Mouse (Mus musculus): ENCODE measurements around the gene Fmnl2. TPM values are rescaled to one million over a fixed set of nuclear protein-coding genes. Genes with fewer than 3 reads are reported as not detected.

Gene Fmnl2
- polyA plus RNA-seq, 1 experiment from 2014 or later = 10.2 TPM

- Histone ChIP-seq H3K27me3 (replicated peaks) (no peaks in the 10 kb centered on the region), H3K4me1 (no peaks in the 10 kb centered on the region), H3K4me3 (no peak overlapping the region), H3K36me3 (replicated peaks) (no peaks in the 10 kb centered on the region), H3K9me3 (no peaks in the 10 kb centered on the region), H3K9ac (no peak overlapping the region), H3K27ac (no peak overlapping the region), H3K4me2 (no peak overlapping the region)
- ATAC-seq (replicated peaks) = no peak
- WGBS = 76% methylated on average over 14 of the region's 14 CpGs
Measured at GRCm38 (mm10) chr2:52844936-52845752, 12.5 kb upstream of the Fmnl2 start.

- Histone ChIP-seq H3K4me3 (no peak overlapping the region), H3K9ac (no peak overlapping the region), H3K9me3 (no peaks in the 10 kb centered on the region), H3K36me3 (replicated peaks) (no peaks in the 10 kb centered on the region), H3K27ac (no peak overlapping the region), H3K4me2 (no peak overlapping the region), H3K27me3 (replicated peaks) (no peaks in the 10 kb centered on the region), H3K4me1 (no peaks in the 10 kb centered on the region)
- ATAC-seq (replicated peaks) = no peak
- WGBS = 52% methylated on average over 3 of the region's 3 CpGs
Measured at GRCm38 (mm10) chr2:52846506-52846905, 11.2 kb upstream of the Fmnl2 start.

GRCm38 (mm10) chr2:52849092-52849491 lies 8.6 kb upstream of the Fmnl2 start:
- no peaks in the 10 kb centered on the region for H3K36me3 ChIP-seq (replicated peaks)
- H3K27me3 ChIP-seq (replicated peaks) = no peaks in the 10 kb centered on the region
- no peak for ATAC-seq (replicated peaks)
- WGBS = 87% methylated on average over 3 of the region's 3 CpGs
- no peaks in the 10 kb centered on the region for H3K9me3 ChIP-seq
- no peak overlapping the region for H3K4me2 ChIP-seq
- H3K4me3 ChIP-seq = no peak overlapping the region
- H3K27ac ChIP-seq = no peak overlapping the region
- H3K9ac ChIP-seq = no peak overlapping the region
- H3K4me1 ChIP-seq = no peaks in the 10 kb centered on the region

GRCm38 (mm10) chr2:52858529-52859465 lies 1.1 kb downstream of the Fmnl2 start:
- under 1% methylated on average over 46 of the region's 46 CpGs for WGBS
- H3K9me3 ChIP-seq = no peaks in the 10 kb centered on the region
- no peaks in the 10 kb centered on the region for H3K27me3 ChIP-seq (replicated peaks)
- ATAC-seq (replicated peaks) = peak; percentile 40
- H3K27ac ChIP-seq = peak overlapping the region; percentile 90
- H3K9ac ChIP-seq = peak overlapping the region; percentile 84
- H3K4me2 ChIP-seq = peak overlapping the region; percentile 88
- H3K4me3 ChIP-seq = peak overlapping the region; percentile 85
- no peaks in the 10 kb centered on the region for H3K36me3 ChIP-seq (replicated peaks)
- peaks cover 37% of the 10 kb centered on the region for H3K4me1 ChIP-seq

GRCm38 (mm10) chr2:52859466-52859840 lies 1.8 kb downstream of the Fmnl2 start:
- peaks cover 37% of the 10 kb centered on the region for H3K4me1 ChIP-seq
- ATAC-seq (replicated peaks) = no peak
- 2% methylated on average over 7 of the region's 7 CpGs for WGBS

GRCm38 (mm10) chr2:52860111-52860775 lies 2.6 kb downstream of the Fmnl2 start:
- WGBS = 17% methylated on average over 8 of the region's 8 CpGs
- no peak for ATAC-seq (replicated peaks)
- no peak overlapping the region for H3K27ac ChIP-seq

More at GRCm38 (mm10) chr2:52859466-52859840, 1.8 kb downstream of the Fmnl2 start:
- Histone ChIP-seq H3K4me2 (peak overlapping the region; percentile 88), H3K27ac (0 out of 2 replicates have a peak overlapping the region, but pooled peaks have one; percentile 90), H3K27me3 (replicated peaks) (no peaks in the 10 kb centered on the region), H3K9ac (peak overlapping the region; percentile 84), H3K36me3 (replicated peaks) (no peaks in the 10 kb centered on the region), H3K4me3 (peak overlapping the region; percentile 85), H3K9me3 (no peaks in the 10 kb centered on the region)

GRCm38 (mm10) chr2:52862046-52862759 lies 4.5 kb downstream of the Fmnl2 start:
- Histone ChIP-seq H3K4me2 (no peak overlapping the region), H3K9ac (no peak overlapping the region), H3K27me3 (replicated peaks) (no peaks in the 10 kb centered on the region), H3K27ac (no peak overlapping the region), H3K4me1 (peaks cover 37% of the 10 kb centered on the region), H3K36me3 (replicated peaks) (0 out of 2 replicates have a peak, but pooled peaks cover 3% of the 10 kb centered on the region), H3K9me3 (no peaks in the 10 kb centered on the region), H3K4me3 (no peak overlapping the region)
- WGBS = 86% methylated on average over 9 of the region's 9 CpGs
- no peak for ATAC-seq (replicated peaks)

More at GRCm38 (mm10) chr2:52860111-52860775, 2.6 kb downstream of the Fmnl2 start:
- Histone ChIP-seq H3K4me2 (peak overlapping the region; percentile 88), H3K9me3 (no peaks in the 10 kb centered on the region), H3K36me3 (replicated peaks) (no peaks in the 10 kb centered on the region), H3K4me1 (peaks cover 37% of the 10 kb centered on the region), H3K4me3 (peak overlapping the region; percentile 85), H3K9ac (peak overlapping the region; percentile 84), H3K27me3 (replicated peaks) (no peaks in the 10 kb centered on the region)

GRCm38 (mm10) chr2:52862760-52863124 lies 5.1 kb downstream of the Fmnl2 start:
- H3K9ac ChIP-seq = no peak overlapping the region
- ATAC-seq (replicated peaks) = no peak
- 0 out of 2 replicates have a peak, but pooled peaks cover 5% of the 10 kb centered on the region for H3K36me3 ChIP-seq (replicated peaks)
- peaks cover 37% of the 10 kb centered on the region for H3K4me1 ChIP-seq
- 79% methylated on average over 4 of the region's 4 CpGs for WGBS
- H3K4me3 ChIP-seq = no peak overlapping the region
- H3K4me2 ChIP-seq = no peak overlapping the region
- no peaks in the 10 kb centered on the region for H3K9me3 ChIP-seq
- no peak overlapping the region for H3K27ac ChIP-seq
- H3K27me3 ChIP-seq (replicated peaks) = no peaks in the 10 kb centered on the region

- no peak for ATAC-seq (replicated peaks)
Measured at GRCm38 (mm10) chr2:52864635-52865034, 7.0 kb downstream of the Fmnl2 start.

GRCm38 (mm10) chr2:52866151-52866550 lies 8.5 kb downstream of the Fmnl2 start:
- no peak overlapping the region for H3K4me2 ChIP-seq
- no peaks in the 10 kb centered on the region for H3K27me3 ChIP-seq (replicated peaks)
- no peak overlapping the region for H3K9ac ChIP-seq
- H3K36me3 ChIP-seq (replicated peaks) = 0 out of 2 replicates have a peak, but pooled peaks cover 5% of the 10 kb centered on the region
- 77% methylated on average over 3 of the region's 3 CpGs for WGBS
- H3K4me1 ChIP-seq = peaks cover 24% of the 10 kb centered on the region
- no peaks in the 10 kb centered on the region for H3K9me3 ChIP-seq
- no peak for ATAC-seq (replicated peaks)
- H3K4me3 ChIP-seq = no peak overlapping the region
- H3K27ac ChIP-seq = no peak overlapping the region

More at GRCm38 (mm10) chr2:52864635-52865034, 7.0 kb downstream of the Fmnl2 start:
- peaks cover 37% of the 10 kb centered on the region for H3K4me1 ChIP-seq
- no peak overlapping the region for H3K4me2 ChIP-seq
- H3K27ac ChIP-seq = no peak overlapping the region
- no peaks in the 10 kb centered on the region for H3K27me3 ChIP-seq (replicated peaks)
- no peak overlapping the region for H3K9ac ChIP-seq
- no peak overlapping the region for H3K4me3 ChIP-seq
- H3K9me3 ChIP-seq = no peaks in the 10 kb centered on the region
- 95% methylated on average over 7 of the region's 7 CpGs for WGBS
- H3K36me3 ChIP-seq (replicated peaks) = 0 out of 2 replicates have a peak, but pooled peaks cover 5% of the 10 kb centered on the region

- Histone ChIP-seq H3K36me3 (replicated peaks) (0 out of 2 replicates have a peak, but pooled peaks cover 5% of the 10 kb centered on the region), H3K27ac (no peak overlapping the region), H3K4me2 (no peak overlapping the region), H3K4me3 (no peak overlapping the region), H3K9ac (no peak overlapping the region), H3K4me1 (peaks cover 11% of the 10 kb centered on the region; the same call in 1 of the 2 replicates), H3K27me3 (replicated peaks) (no peaks in the 10 kb centered on the region), H3K9me3 (no peaks in the 10 kb centered on the region)
- no peak for ATAC-seq (replicated peaks)
- WGBS = 94% methylated on average over 9 of the region's 9 CpGs
Measured at GRCm38 (mm10) chr2:52867781-52868180, 10.1 kb downstream of the Fmnl2 start.

All from midbrain, embryonic 15.5 days (tissue).